Mouse (Mus musculus) liver, embryonic 15.5 days (tissue): ENCODE results near the gene Pim1. TPM values are rescaled to one million over a fixed set of nuclear protein-coding genes. Genes with fewer than 3 reads are reported as not detected.

ENCODE experiments used
- ATAC-seq: fragments of 200-750 bp; cut with Nextera tagmentation; 2 replicates; pipeline ENCODE4 v1.8.0; 2017; ENCODE audit warnings: moderate number of reproducible peaks, mild to moderate bottlenecking, moderate library complexity; ENCODE audit not compliant: insufficient read depth
- H3K27ac ChIP-seq: fragments of 300-500 bp; sonication (generic); replicated peaks from 2 replicates; pipeline ENCODE4 v1.5.1; 2015; ENCODE audit warnings: mild to moderate bottlenecking, inconsistent platforms
- H3K27me3 ChIP-seq: fragments of 300-500 bp; sonication (generic); 2 replicates; pipeline ENCODE4 v1.6.1; 2015; ENCODE audit warnings: mild to moderate bottlenecking, inconsistent platforms
- H3K36me3 ChIP-seq: fragments of 300-500 bp; sonication (generic); replicated peaks from 2 replicates; pipeline ENCODE4 v1.6.1; 2015; ENCODE audit warnings: moderate library complexity, mild to moderate bottlenecking, inconsistent platforms
- H3K4me1 ChIP-seq: fragments of 300-500 bp; sonication (generic); replicated peaks from 2 replicates; pipeline ENCODE4 v1.6.1; 2015; ENCODE audit warnings: inconsistent platforms
- H3K4me2 ChIP-seq: fragments of 300-500 bp; sonication (generic); 2 replicates; pipeline ENCODE4 v1.6.1; 2015; ENCODE audit warnings: moderate library complexity, mild to moderate bottlenecking, inconsistent platforms
- H3K4me3 ChIP-seq: fragments of 300-500 bp; sonication (generic); replicated peaks from 2 replicates; pipeline ENCODE4 v1.5.1; 2015; ENCODE audit warnings: mild to moderate bottlenecking, inconsistent platforms
- H3K9ac ChIP-seq: fragments of 300-500 bp; sonication (generic); 2 replicates; pipeline ENCODE4 v1.6.1; 2015; ENCODE audit warnings: moderate library complexity, mild to moderate bottlenecking, inconsistent platforms
- H3K9me3 ChIP-seq: fragments of 300-500 bp; sonication (generic); replicated peaks from 2 replicates; pipeline ENCODE4 v1.6.1; 2016; ENCODE audit warnings: inconsistent platforms
- WGBS: fragments of 180-500 bp; shearing (Covaris S2); methylation state at CpG from one replicate; pipeline ENCODE4 v1.1.7; 2015; ENCODE audit warnings: mixed read lengths; ENCODE audit not compliant: insufficient replicate concordance; 5-methylcytosine and 5-hydroxymethylcytosine counted together
- polyA plus RNA-seq: library from polyadenylated mRNA; unstranded; fragments of >200 nt; fragmentation: Nextera tagmentation; extraction: Ambion mirVana; gene quantifications from 2 replicates; pipeline ENCODE4 v1.2.1, GENCODE M21; 2015

The Pim1 gene
- polyA plus RNA-seq, 1 experiment from 2014 or later = 93.5 TPM

DNA sequence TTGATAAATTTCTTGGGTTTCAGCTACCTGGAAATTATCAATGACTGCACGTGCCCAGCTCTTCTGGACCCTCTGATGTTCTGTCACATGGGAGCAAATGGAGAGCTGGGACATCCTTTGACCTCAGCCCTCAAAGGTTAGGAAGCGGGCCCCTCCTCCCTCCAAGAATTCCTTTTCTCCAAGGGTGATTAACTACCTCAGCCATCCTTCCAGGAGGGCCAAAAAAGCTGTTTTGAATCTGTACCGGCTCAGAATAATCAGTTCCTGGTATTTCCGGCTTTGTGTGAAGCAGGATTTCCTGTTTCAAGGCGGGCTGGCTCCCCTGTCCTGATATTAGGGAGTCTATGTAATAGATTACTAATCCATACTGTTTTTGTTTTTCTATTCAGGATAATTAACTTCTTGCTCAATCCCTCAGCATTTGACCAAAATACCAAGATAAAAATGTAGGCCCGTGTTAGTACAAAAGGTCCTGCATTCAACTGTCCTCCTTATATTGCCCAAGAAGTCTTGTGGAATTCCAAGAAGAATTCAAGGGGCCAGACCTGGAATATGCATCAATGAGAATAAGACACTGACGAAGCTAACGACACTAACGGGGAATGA is 25.0 kb upstream of the Pim1 start:
- no peak for ATAC-seq
- no peak overlapping the region for H3K9ac ChIP-seq
- H3K36me3 ChIP-seq = no peaks in the 10 kb centered on the region
- H3K27ac ChIP-seq = no peak overlapping the region
- 19% methylated on average over 9 of the region's 9 CpGs for WGBS
- H3K9me3 ChIP-seq = no peaks in the 10 kb centered on the region
- H3K4me2 ChIP-seq = no peak overlapping the region
- peaks cover 42% of the 10 kb centered on the region for H3K4me1 ChIP-seq
- H3K27me3 ChIP-seq = peaks cover 100% of the 10 kb centered on the region
- H3K4me3 ChIP-seq = no peak overlapping the region

- Histone ChIP-seq H3K4me2 (peak overlapping the region; percentile 55; the same call in 1 of the 2 replicates), H3K9ac (no peak overlapping the region), H3K9me3 (no peaks in the 10 kb centered on the region), H3K4me3 (no peak overlapping the region), H3K27ac (no peak overlapping the region), H3K36me3 (no peaks in the 10 kb centered on the region), H3K4me1 (peaks cover 45% of the 10 kb centered on the region), H3K27me3 (peaks cover 92% of the 10 kb centered on the region)
- 36% methylated on average over 11 of the region's 11 CpGs for WGBS
- ATAC-seq = no peak
These were observed 23.5 kb upstream of the Pim1 start for GRCm38 (mm10) chr17:29467030-29467429.

DNA sequence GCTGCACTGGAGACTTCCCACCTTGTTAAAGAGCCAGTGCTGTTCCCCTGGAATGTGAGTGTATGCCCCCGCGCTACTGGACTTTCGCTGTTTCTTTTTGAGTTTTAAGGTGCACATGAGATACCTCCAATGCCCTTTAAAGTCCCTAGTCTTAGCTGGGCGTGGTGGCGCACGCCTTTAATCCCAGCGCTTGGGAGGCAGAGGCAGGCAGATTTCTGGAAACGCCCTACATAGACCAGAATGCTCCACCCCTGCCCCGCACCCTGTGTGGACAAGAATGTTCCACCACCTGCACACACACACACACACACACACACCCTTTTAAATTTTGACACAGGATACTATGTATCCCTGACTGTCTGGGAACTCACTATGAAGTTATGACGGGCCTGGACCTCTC is 17.1 kb upstream of the Pim1 start:
- Histone ChIP-seq H3K4me3 (no peak overlapping the region), H3K9me3 (no peaks in the 10 kb centered on the region), H3K9ac (no peak overlapping the region), H3K36me3 (no peaks in the 10 kb centered on the region), H3K27me3 (peaks cover 34% of the 10 kb centered on the region), H3K27ac (no peak overlapping the region), H3K4me1 (peaks cover 23% of the 10 kb centered on the region), H3K4me2 (no peak overlapping the region)
- no peak for ATAC-seq
- 90% methylated on average over 10 of the region's 10 CpGs for WGBS

DNA sequence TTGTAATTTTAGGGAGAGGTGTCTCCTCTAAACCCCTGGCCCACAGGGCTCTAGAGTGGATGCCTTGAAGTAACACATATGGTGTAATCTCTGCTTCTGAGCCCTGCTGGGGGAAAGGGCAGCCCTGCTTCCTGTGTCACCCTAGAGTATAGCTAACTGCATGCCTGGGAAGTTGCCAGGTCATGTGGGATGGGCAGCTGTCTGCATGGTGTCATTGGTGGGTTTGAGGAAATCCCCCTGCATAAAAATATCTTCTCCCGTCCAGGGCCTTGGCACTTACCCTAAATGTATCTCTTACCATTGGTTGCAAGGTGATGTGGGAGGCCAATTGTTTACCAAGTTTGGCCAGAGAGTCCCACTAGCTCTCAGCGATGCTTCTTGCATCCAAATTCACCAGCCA is 16.5 kb upstream of the Pim1 start:
- Histone ChIP-seq H3K4me3 (no peak overlapping the region), H3K4me2 (no peak overlapping the region), H3K4me1 (peaks cover 24% of the 10 kb centered on the region), H3K27ac (no peak overlapping the region), H3K9me3 (no peaks in the 10 kb centered on the region), H3K9ac (no peak overlapping the region), H3K36me3 (no peaks in the 10 kb centered on the region), H3K27me3 (peaks cover 28% of the 10 kb centered on the region)
- 64% methylated on average over 2 of the region's 2 CpGs for WGBS
- ATAC-seq = no peak

- H3K9ac ChIP-seq = no peak overlapping the region
These were observed 15.4 kb upstream of the Pim1 start for GRCm38 (mm10) chr17:29475142-29475541.

DNA sequence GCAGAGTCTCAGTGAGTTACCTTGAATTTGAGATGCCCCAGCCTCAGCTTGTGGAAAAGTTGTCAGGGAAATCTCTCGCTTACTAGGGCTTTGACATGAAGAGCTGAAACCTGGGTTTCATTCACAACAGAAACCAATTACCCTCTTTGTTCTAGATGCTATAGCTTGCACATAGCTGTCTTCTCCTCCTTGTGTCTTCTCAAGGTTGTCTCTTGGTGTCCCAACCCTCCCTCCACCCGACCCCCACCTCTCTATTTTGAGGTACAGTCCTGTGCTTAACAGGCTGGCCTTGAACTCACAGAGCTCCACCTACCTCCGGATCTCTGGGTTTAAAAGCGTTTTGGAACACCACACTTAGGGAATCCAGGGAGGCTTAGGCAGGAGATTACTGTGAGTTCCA is 14.1 kb upstream of the Pim1 start:
- H3K4me1 ChIP-seq = peaks cover 30% of the 10 kb centered on the region
- no peaks in the 10 kb centered on the region for H3K9me3 ChIP-seq
- ATAC-seq = no peak
- no peak overlapping the region for H3K4me3 ChIP-seq
- no peak overlapping the region for H3K9ac ChIP-seq
- peaks cover 11% of the 10 kb centered on the region for H3K27me3 ChIP-seq
- no peak overlapping the region for H3K4me2 ChIP-seq
- H3K36me3 ChIP-seq = no peaks in the 10 kb centered on the region
- WGBS = 67% methylated on average over 4 of the region's 4 CpGs
- no peak overlapping the region for H3K27ac ChIP-seq

More at GRCm38 (mm10) chr17:29475142-29475541, 15.4 kb upstream of the Pim1 start:
- Histone ChIP-seq H3K4me2 (no peak overlapping the region), H3K4me3 (no peak overlapping the region), H3K27ac (no peak overlapping the region), H3K36me3 (no peaks in the 10 kb centered on the region), H3K27me3 (peaks cover 17% of the 10 kb centered on the region), H3K4me1 (peaks cover 24% of the 10 kb centered on the region), H3K9me3 (no peaks in the 10 kb centered on the region)
- WGBS = 70% methylated on average over 3 of the region's 3 CpGs
- no peak for ATAC-seq

DNA sequence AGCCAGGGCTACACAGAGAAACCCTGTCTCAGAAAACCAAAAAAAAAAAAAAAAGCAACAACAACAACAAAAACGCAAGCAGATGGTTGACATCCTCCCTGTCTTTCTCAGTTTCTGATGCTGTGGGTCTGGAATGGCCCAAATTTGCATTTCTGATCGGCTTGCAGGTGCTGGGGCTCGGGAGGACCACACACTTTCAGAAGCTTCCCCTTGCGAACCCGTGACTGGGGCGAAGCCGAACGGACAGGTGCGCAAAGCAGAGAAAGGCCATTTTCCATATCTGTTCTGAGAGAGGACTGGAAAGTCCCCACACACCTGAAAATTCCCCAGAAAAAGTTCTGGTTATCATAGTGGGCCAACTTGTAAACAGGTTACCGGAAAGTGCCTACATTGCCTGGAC is 13.2 kb upstream of the Pim1 start:
- Histone ChIP-seq H3K36me3 (no peaks in the 10 kb centered on the region), H3K4me3 (no peak overlapping the region), H3K9me3 (no peaks in the 10 kb centered on the region), H3K4me1 (peaks cover 31% of the 10 kb centered on the region), H3K4me2 (no peak overlapping the region), H3K27ac (no peak overlapping the region), H3K27me3 (peaks cover 5% of the 10 kb centered on the region), H3K9ac (no peak overlapping the region)
- 78% methylated on average over 10 of the region's 10 CpGs for WGBS
- no peak for ATAC-seq

GRCm38 (mm10) chr17:29478271-29478670 is 12.3 kb upstream of the Pim1 start:
- 50% methylated on average over 4 of the region's 4 CpGs for WGBS
- H3K4me2 ChIP-seq = no peak overlapping the region
- no peaks in the 10 kb centered on the region for H3K36me3 ChIP-seq
- H3K27me3 ChIP-seq = peaks cover 5% of the 10 kb centered on the region; the same call in 1 of the 2 replicates
- H3K9me3 ChIP-seq = no peaks in the 10 kb centered on the region; the same call in 1 of the 2 replicates
- H3K4me3 ChIP-seq = no peak overlapping the region
- H3K9ac ChIP-seq = no peak overlapping the region
- H3K4me1 ChIP-seq = peaks cover 34% of the 10 kb centered on the region
- no peak for ATAC-seq
- no peak overlapping the region for H3K27ac ChIP-seq

- ATAC-seq = peak; percentile 54
- Histone ChIP-seq H3K27me3 (peaks cover 5% of the 10 kb centered on the region; the same call in 1 of the 2 replicates), H3K9ac (no peak overlapping the region), H3K36me3 (no peaks in the 10 kb centered on the region), H3K9me3 (no peaks in the 10 kb centered on the region; the same call in 1 of the 2 replicates), H3K4me2 (no peak overlapping the region), H3K4me3 (no peak overlapping the region), H3K4me1 (peaks cover 45% of the 10 kb centered on the region), H3K27ac (0 out of 2 replicates have a peak overlapping the region, but pooled peaks have one; percentile 3)
- WGBS = 43% methylated on average over 2 of the region's 2 CpGs
These were observed 10.3 kb upstream of the Pim1 start for GRCm38 (mm10) chr17:29480256-29480655.

GRCm38 (mm10) chr17:29482632-29483031 is 7.9 kb upstream of the Pim1 start:
- 81% methylated on average over 7 of the region's 7 CpGs for WGBS
- H3K4me3 ChIP-seq = no peak overlapping the region
- no peaks in the 10 kb centered on the region; the same call in 1 of the 2 replicates for H3K9me3 ChIP-seq
- no peak overlapping the region for H3K27ac ChIP-seq
- 0 out of 2 replicates have a peak, but pooled peaks cover 5% of the 10 kb centered on the region for H3K27me3 ChIP-seq
- no peak overlapping the region for H3K9ac ChIP-seq
- H3K4me2 ChIP-seq = no peak overlapping the region
- no peak for ATAC-seq
- no peaks in the 10 kb centered on the region for H3K36me3 ChIP-seq
- H3K4me1 ChIP-seq = peaks cover 68% of the 10 kb centered on the region

- WGBS = 83% methylated on average over 2 of the region's 2 CpGs
- Histone ChIP-seq H3K9ac (no peak overlapping the region), H3K36me3 (no peaks in the 10 kb centered on the region), H3K4me2 (no peak overlapping the region), H3K4me1 (peaks cover 65% of the 10 kb centered on the region), H3K4me3 (no peak overlapping the region), H3K27me3 (0 out of 2 replicates have a peak, but pooled peaks cover 4% of the 10 kb centered on the region), H3K27ac (no peak overlapping the region), H3K9me3 (no peaks in the 10 kb centered on the region; the same call in 1 of the 2 replicates)
- no peak for ATAC-seq
These were observed 7.3 kb upstream of the Pim1 start for GRCm38 (mm10) chr17:29483282-29483681.

DNA sequence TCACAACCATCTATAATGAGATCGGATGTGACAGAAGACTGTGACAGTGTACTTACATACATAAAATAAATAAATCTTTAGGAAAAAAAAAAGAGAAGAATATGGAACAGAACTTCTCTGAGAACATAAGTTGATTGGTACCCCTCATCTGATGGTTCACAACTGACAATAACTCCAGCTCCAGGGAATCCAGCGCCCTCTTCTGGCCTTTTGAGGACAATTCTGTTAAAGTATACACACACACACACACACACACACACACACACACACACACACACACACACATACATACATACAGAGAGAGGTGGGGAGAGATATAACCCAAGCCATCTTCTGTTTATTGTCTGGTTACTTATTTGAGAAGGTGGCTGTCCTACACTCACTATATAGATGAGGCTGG is 6.1 kb upstream of the Pim1 start:
- Histone ChIP-seq H3K4me1 (peaks cover 72% of the 10 kb centered on the region), H3K9me3 (no peaks in the 10 kb centered on the region; the same call in 1 of the 2 replicates), H3K27ac (no peak overlapping the region), H3K36me3 (no peaks in the 10 kb centered on the region), H3K4me3 (no peak overlapping the region), H3K9ac (no peak overlapping the region), H3K27me3 (0 out of 2 replicates have a peak, but pooled peaks cover 4% of the 10 kb centered on the region), H3K4me2 (no peak overlapping the region)
- ATAC-seq = no peak
- 96% methylated on average over 2 of the region's 2 CpGs for WGBS
